Mouse (Mus musculus) frontal cortex, postnatal 10 days (tissue): ENCODE results near the gene Nit2.
"Not testable (repeated sequence)": the region's sequence is repeated elsewhere in the genome, so short reads cannot be mapped to it uniquely, and the experiment has no call there.

ENCODE experiments used
- DNase-seq, 2 experiments: peaks; one replicate each; pipeline ENCODE4 v3.0.0; 2022; ENCODE audit warnings: low spot score in 2 of 2, mixed read lengths in 1 of 2

Nit2 gene

GRCm38 (mm10) chr16:57166611-57167513, at the start of gene Nit2:
Gene Nit2 (minus strand): TSS chr16:57167341.
- peak; percentile 85 to 93 for DNase-seq

DNA sequence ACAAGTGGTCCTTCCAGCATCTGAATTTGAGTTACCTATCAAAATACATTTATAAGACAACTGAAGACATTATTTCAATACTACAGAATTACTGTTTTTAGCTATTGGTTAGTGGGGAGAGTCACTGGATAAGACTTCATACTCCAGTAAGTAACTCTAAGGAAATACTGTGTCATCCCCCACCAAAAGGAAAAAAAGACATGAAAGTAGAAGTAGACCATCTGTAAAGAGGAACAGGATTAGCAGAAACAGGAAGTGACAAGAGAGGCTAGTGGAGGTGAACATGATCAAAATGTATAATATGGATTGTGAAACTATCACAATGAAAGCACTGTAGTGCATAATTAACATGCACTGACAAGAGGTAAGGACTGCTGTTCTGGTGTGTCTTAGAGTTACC, 48.8 kb upstream of the Nit2 start:
- DNase-seq = no peak

GRCm38 (mm10) chr16:57211037-57211436, 43.9 kb upstream of the Nit2 start:
- DNase-seq = no peak

DNA sequence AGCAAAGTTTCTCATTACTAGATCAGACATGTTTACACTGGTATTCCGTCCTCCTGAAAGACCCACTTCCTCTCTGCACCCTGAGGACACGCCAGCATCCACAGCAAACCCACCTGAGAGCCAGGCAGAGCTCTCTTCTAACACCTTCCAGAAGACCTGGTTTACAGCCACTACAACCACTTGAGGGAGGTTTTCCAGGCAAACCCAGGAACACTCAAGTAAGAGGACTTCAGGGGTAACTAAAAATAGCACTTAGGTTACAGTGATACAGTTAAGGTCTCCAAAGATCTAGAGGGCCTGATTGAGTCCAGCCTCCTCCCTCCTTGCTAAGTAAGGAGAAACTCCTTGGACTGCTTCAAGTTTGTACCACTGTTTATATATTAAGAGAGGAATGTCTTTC, 41.2 kb upstream of the Nit2 start:
- no peak for DNase-seq

DNA sequence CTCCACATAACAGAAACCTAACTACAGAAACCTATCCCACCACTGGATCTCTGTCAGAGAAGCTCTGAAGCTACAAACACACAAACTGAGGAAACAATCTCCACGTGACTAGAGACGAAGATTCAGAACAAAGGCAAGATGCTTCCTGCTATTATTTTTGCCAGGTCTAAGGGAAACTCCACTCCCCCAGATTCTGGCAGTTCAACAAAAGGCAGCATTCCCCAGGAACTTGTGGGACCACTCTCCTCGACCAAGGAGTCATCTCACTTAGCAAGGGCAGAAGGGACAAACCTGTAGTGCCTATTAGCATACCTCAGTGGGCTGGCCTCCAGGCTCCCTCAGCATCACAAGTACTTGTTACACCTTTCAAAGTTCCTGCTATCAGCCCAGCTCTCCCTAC, 30.1 kb upstream of the Nit2 start:
- no peak for DNase-seq

DNA sequence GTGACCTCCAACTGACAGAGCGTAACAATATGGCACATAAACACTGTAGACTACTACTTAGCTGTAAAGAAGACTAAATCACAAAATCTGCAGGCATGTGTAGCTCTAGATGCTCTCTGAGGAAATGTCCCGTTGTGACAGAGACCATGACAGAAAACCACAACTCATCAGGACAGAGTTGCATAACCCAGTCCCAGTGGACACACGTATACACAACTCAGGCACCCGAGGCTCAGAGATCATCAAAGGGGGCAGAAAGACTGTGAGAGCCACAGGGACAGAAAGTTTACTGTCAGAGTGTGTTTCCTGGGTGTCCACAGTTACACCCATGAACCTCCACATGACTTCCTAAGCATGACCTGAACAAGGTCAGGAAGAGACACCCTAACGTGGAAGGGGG, 29.4 kb upstream of the Nit2 start:
- DNase-seq = no peak

- no peak for DNase-seq
These were observed 24.1 kb upstream of the Nit2 start for GRCm38 (mm10) chr16:57191214-57191613.

DNA sequence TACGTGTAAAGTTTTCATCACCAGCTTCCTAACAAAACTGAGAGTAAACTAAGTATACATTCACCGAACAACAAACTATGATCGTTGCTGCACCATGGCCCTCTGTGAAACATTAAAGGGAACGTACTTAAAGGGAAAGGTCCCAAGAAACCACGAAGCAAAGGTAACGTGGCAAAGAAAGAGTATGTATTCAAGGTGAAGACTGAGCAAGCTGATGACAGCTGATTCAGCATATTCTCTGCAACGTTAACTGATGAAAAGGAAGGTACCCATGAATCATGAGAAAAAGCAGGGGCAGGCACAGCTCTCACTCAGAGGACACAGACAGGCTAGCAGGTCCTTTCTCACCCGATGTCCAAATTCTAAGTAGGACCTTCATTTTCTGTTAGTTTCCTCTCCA, 23.2 kb upstream of the Nit2 start:
- DNase-seq = no peak

- DNase-seq = no peak
These were observed 22.4 kb upstream of the Nit2 start for GRCm38 (mm10) chr16:57189493-57189892.

DNA sequence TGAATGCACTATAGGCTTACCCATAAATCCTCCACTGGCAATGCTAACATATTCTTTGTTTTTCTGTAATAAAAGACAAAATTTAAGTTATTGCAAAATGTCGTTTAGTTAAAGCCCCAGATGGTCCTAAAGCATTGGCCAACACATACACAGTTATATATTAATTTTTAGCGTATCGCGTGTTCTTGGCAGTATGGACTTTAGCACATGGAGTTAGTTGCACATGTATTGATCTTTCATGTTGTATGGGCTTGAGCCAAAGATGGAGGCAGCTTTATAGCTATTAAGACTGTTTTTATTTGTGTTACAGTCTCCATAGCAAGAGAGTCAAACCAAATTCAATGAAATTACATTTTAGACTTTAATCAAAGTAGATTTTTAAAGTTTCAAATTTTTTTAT, 19.5 kb upstream of the Nit2 start:
- DNase-seq = no peak

GRCm38 (mm10) chr16:57182037-57182436, 14.9 kb upstream of the Nit2 start:
- DNase-seq = no peak

GRCm38 (mm10) chr16:57181180-57181579, 14.0 kb upstream of the Nit2 start:
- DNase-seq = peak; percentile 33 to 34

DNA sequence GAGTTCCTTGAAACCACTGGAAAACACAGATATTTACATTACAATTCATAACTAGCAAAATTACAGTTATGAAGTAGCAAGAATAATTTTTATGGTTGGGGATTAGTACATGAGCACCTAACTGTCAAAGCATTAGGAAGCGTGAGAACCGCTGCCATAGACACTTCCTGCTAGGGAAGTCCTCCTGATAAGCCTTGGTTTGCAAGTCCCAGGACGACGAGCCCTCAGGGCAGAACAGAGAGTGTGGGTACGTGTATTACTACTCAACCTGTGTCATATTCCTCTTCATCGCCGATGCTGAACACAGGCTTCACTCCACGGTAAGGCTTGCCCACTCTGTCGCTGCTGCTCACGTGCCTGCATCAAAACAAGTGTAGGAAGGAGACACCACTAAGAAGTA, 10.5 kb upstream of the Nit2 start:
- DNase-seq = no peak

GRCm38 (mm10) chr16:57177254-57177653, 10.1 kb upstream of the Nit2 start:
- DNase-seq = no peak

DNA sequence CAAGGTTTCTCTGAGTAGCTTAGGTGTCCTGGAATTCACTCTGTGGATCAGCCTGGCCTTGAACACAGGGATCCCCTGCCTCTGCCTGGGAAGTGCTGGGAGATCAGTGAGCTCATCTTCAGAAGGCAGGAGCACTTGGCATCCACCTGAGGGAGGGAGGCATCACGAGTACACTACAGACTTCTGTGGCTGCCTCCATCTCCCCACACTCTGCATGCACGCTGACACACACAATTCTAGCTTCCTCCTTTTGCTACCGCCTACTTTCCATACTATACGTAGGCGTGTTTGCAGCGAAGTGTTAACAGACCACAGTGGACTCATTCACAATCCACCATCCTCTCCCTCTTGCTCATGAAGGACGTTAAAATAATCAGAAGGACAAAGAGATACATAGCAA, 9.1 kb upstream of the Nit2 start:
- DNase-seq = peak in 1 of 2 experiments; percentile 28

- DNase-seq = no peak
These were observed 8.6 kb upstream of the Nit2 start for GRCm38 (mm10) chr16:57175751-57176150.

DNA sequence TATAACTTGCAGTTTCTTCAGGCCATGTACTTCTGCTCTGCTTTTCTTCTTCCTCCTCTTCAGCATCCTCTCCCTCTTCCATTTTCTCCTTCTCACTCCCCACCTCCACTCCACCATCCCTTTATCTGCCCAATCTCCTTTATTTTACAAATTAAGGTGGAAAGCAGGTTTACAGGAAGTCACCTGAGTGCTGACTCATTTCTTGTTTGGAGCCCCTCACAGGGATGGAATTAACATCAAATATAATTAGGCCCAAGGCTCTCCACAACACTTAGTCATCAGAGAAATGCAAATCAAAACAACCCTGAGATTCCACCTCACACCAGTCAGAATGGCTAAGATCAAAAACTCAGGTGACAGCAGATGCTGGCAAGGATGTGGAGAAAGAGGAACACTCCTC, 7.3 kb upstream of the Nit2 start:
- DNase-seq = not testable (repeated sequence)

- DNase-seq = no peak
These were observed 4.4 kb upstream of the Nit2 start for GRCm38 (mm10) chr16:57171570-57171969.

DNA sequence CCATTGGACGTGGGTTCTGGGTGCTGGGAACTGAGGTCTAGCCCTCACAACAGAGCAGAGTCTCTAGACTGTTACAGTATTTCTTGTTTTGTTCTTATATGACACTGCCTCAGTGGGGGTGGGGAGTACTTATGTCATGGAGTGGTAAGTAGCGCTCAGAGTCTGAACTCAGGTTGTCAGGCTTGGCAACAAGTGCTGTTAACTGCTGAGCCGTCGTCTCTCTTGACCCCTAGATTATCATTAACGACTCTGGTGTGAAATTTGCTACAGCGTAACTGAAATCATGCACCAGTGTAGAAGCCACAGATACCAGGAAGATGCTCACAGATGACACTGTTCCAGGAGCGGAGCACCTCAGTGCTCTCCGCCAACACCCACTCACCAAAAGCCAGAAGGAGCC, 4.0 kb upstream of the Nit2 start:
- DNase-seq = no peak

GRCm38 (mm10) chr16:57168236-57168635, 1.1 kb upstream of the Nit2 start:
- DNase-seq = no peak

- no peak for DNase-seq
These were observed 372 bp upstream of the Nit2 start for GRCm38 (mm10) chr16:57167514-57167912.

- no peak for DNase-seq
These were observed 1.1 kb downstream of the Nit2 start for GRCm38 (mm10) chr16:57166086-57166485.

GRCm38 (mm10) chr16:57165157-57165556, 2.0 kb downstream of the Nit2 start:
- DNase-seq = no peak

- no peak for DNase-seq
These were observed 3.4 kb downstream of the Nit2 start for GRCm38 (mm10) chr16:57163694-57164093.
